Mouse (Mus musculus) G1E (cell line): ENCODE data around the gene Ereg. TPM values are rescaled to one million over a fixed set of nuclear protein-coding genes. Genes with fewer than 3 reads are reported as not detected.

Experiments
- polyA plus RNA-seq: library from polyadenylated mRNA; stranded (reverse); fragments of >175 nt; gene quantifications from 2 replicates; pipeline ENCODE4 v1.2.3, GENCODE M21; 2012
- total RNA-seq, 2 experiments: library from RNA; stranded (forward) in 1 of 2; stranded (reverse) in 1 of 2; fragments of 200-1000 nt in 1 of 2; fragments of >200 nt in 1 of 2; fragmentation: Nextera tagmentation in 1 of 2; gene quantifications; 2 replicates each; pipeline ENCODE4 v1.2.3; 2014 to 2017

Ereg gene
- total and polyA plus RNA-seq, 3 experiments: not detected

Other genes starting within 250 kb of the Ereg start
- not detected in 2 replicates for gene Cxcl1, start 183.4 kb upstream of the Ereg start, total RNA-seq (2014; fragmentation: Nextera tagmentation)
- gene Cxcl1, start 183.4 kb upstream of the Ereg start, total RNA-seq (2017): 0.82 TPM in 1 of 2 replicates, not detected in the other
- gene Cxcl1, start 183.4 kb upstream of the Ereg start, polyA plus RNA-seq: not detected in 2 replicates
- gene Cxcl2, start 170.8 kb upstream of the Ereg start, total RNA-seq (2014; fragmentation: Nextera tagmentation): 0.90 and 1.7 TPM in 2 replicates
- 0.23 and 0.98 TPM in 2 replicates for gene Cxcl2, start 170.8 kb upstream of the Ereg start, total RNA-seq (2017)
- gene Cxcl2, start 170.8 kb upstream of the Ereg start, polyA plus RNA-seq: not detected in 2 replicates
- 6.6 and 12.9 TPM in 2 replicates for gene Mthfd2l, start 143.5 kb upstream of the Ereg start, total RNA-seq (2014; fragmentation: Nextera tagmentation)
- 12.8 and 16.0 TPM in 2 replicates for gene Mthfd2l, start 143.5 kb upstream of the Ereg start, total RNA-seq (2017)
- 12.4 and 18.0 TPM in 2 replicates for gene Mthfd2l, start 143.5 kb upstream of the Ereg start, polyA plus RNA-seq
- not detected in 2 replicates for gene Epgn, start 47.2 kb upstream of the Ereg start, total RNA-seq (2014; fragmentation: Nextera tagmentation)
- gene Epgn, start 47.2 kb upstream of the Ereg start, total RNA-seq (2017): 0.12 and 0.16 TPM in 2 replicates
- not detected in 2 replicates for gene Epgn, start 47.2 kb upstream of the Ereg start, polyA plus RNA-seq
- gene Areg, start 65.0 kb downstream of the Ereg start, total RNA-seq (2014; fragmentation: Nextera tagmentation): not detected in 2 replicates
- not detected in 2 replicates for gene Areg, start 65.0 kb downstream of the Ereg start, total RNA-seq (2017)
- gene Areg, start 65.0 kb downstream of the Ereg start, polyA plus RNA-seq: not detected in 2 replicates